Mouse (Mus musculus) lung, postnatal 0 days (tissue): ENCODE measurements around the gene Cntnap2.

Experiments used
- CTCF ChIP-seq: IDR thresholded peaks from 2 replicates; pipeline ENCODE4 v1.5.1; 2016; ENCODE audit warnings: antibody characterized with exemption, mild to moderate bottlenecking
- EP300 ChIP-seq: IDR thresholded peaks from 2 replicates; pipeline ENCODE4 v1.6.1; 2016; ENCODE audit warnings: antibody characterized with exemption, mild to moderate bottlenecking, control low read depth

- TF ChIP-seq CTCF (no peak), EP300 (no peak)
Measured at GRCm38 (mm10) chr6:46802264-46803110, 1743.3 kb downstream of the Cntnap2 start.
